Mouse (Mus musculus) midbrain, embryonic 13.5 days (tissue): ENCODE results near the gene Nmrk1. TPM values are rescaled to one million over a fixed set of nuclear protein-coding genes. Genes with fewer than 3 reads are reported as not detected.
A peak's percentile ranks its signal among the peaks of the same experiment; 100 is the strongest.
"Not testable (repeated sequence)": the region's sequence is repeated elsewhere in the genome, so short reads cannot be mapped to it uniquely, and the experiment has no call there.

Source experiments
- ATAC-seq: fragments of 200-750 bp; cut with Nextera tagmentation; 2 replicates; pipeline ENCODE4 v1.8.0; 2017; ENCODE audit warnings: mild to moderate bottlenecking, moderate TSS enrichment, moderate library complexity
- H3K27ac ChIP-seq: fragments of 300-500 bp; sonication (generic); 2 replicates; pipeline ENCODE4 v1.5.1; 2015; ENCODE audit warnings: inconsistent platforms, mild to moderate bottlenecking, moderate library complexity
- H3K27me3 ChIP-seq: fragments of 300-500 bp; sonication (generic); 2 replicates; pipeline ENCODE4 v1.6.1; 2015; ENCODE audit warnings: mild to moderate bottlenecking, inconsistent platforms
- H3K36me3 ChIP-seq: fragments of 300-500 bp; sonication (generic); 2 replicates; pipeline ENCODE4 v1.6.1; 2015; ENCODE audit warnings: mild to moderate bottlenecking, inconsistent platforms
- H3K4me1 ChIP-seq: fragments of 300-500 bp; sonication (generic); replicated peaks from 2 replicates; pipeline ENCODE4 v1.6.1; 2015; ENCODE audit warnings: inconsistent platforms
- H3K4me2 ChIP-seq: fragments of 300-500 bp; sonication (generic); replicated peaks from 2 replicates; pipeline ENCODE4 v1.6.1; 2015; ENCODE audit warnings: moderate library complexity, mild to moderate bottlenecking, inconsistent platforms
- H3K4me3 ChIP-seq: fragments of 300-500 bp; sonication (generic); replicated peaks from 2 replicates; pipeline ENCODE4 v1.5.1; 2015; ENCODE audit warnings: mild to moderate bottlenecking, inconsistent platforms
- H3K9ac ChIP-seq: fragments of 300-500 bp; sonication (generic); replicated peaks from 2 replicates; pipeline ENCODE4 v1.6.1; 2015; ENCODE audit warnings: mild to moderate bottlenecking, inconsistent platforms
- H3K9me3 ChIP-seq: fragments of 300-500 bp; sonication (generic); 2 replicates; pipeline ENCODE4 v1.6.1; 2016; ENCODE audit warnings: mild to moderate bottlenecking, inconsistent platforms
- WGBS: fragments of 180-500 bp; shearing (Covaris S2); methylation state at CpG from one replicate; pipeline ENCODE4 v1.1.7; 2015; 5-methylcytosine and 5-hydroxymethylcytosine counted together
- polyA plus RNA-seq: library from polyadenylated mRNA; unstranded; fragments of >200 nt; fragmentation: Nextera tagmentation; extraction: Ambion mirVana; gene quantifications from 2 replicates; pipeline ENCODE4 v1.2.1, GENCODE M21; 2015

Gene Nmrk1
- 5.0 and 5.6 TPM in 2 replicates for polyA plus RNA-seq

DNA sequence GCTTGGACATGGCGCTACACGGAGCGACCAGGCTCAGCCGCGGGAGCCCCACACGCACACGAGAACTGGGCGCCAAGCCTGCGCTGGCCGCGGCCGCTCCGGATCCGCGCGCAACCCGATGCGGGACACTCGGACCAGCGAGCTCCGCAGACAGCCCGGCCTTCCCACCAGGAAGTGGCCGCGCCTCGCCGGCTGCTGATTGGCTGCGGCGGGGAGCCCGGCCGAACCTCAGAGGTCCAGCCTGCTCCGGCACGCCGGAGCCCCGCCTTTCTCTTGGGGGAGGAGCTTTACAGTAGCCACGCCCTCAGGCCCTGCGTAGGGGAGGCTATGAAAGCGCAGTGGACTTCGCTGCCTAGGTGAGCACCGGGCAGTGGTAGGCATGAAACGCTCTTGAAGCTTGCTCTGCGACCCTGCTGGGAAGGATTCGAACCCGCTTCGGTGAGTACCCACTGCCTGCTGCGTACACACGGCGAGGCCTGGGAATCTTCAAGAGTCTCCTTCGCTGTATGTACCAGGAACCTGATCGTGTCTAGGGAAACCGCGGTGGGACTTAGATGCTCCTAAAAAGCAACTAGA lies at the start of gene Nmrk1, which contains the start of gene Ostf1:
TSS of gene Nmrk1 (plus strand) at position 307 of the 576 bp plus-strand sequence.
TSS of gene Ostf1 (minus strand) at position 180 of the 576 bp plus-strand sequence.
- no peaks in the 10 kb centered on the region for H3K9me3 ChIP-seq
- ATAC-seq: peak; percentile 99
- H3K27ac ChIP-seq: peak within 1 kb of the TSS; percentile 47
- H3K36me3 ChIP-seq: no peaks in the 10 kb centered on the region
- H3K4me2 ChIP-seq: peak within 1 kb of the TSS; percentile 94
- peaks cover 10% of the 10 kb centered on the region; the same call in 1 of the 2 replicates for H3K27me3 ChIP-seq
- peaks cover 9% of the 10 kb centered on the region for H3K4me1 ChIP-seq
- H3K4me3 ChIP-seq: peak within 1 kb of the TSS; percentile 82
- under 1% methylated on average over 51 of the region's 51 CpGs for WGBS
- peak within 1 kb of the TSS; percentile 77 for H3K9ac ChIP-seq

GRCm38 (mm10) chr19:18582226-18582625 lies 49.5 kb upstream of the Nmrk1 start:
- Histone ChIP-seq H3K4me2 (no peak overlapping the region), H3K36me3 (no peaks in the 10 kb centered on the region), H3K27ac (no peak overlapping the region), H3K9ac (no peak overlapping the region), H3K4me1 (peaks cover 8% of the 10 kb centered on the region; the same call in 1 of the 2 replicates), H3K4me3 (no peak overlapping the region), H3K27me3 (no peaks in the 10 kb centered on the region), H3K9me3 (no peaks in the 10 kb centered on the region)
- ATAC-seq: no peak
- WGBS: 95% methylated on average over 9 of the region's 9 CpGs

GRCm38 (mm10) chr19:18582887-18583286 lies 48.9 kb upstream of the Nmrk1 start:
- Histone ChIP-seq H3K36me3 (no peaks in the 10 kb centered on the region), H3K4me3 (no peak overlapping the region), H3K9me3 (no peaks in the 10 kb centered on the region), H3K27me3 (no peaks in the 10 kb centered on the region), H3K4me1 (peaks cover 8% of the 10 kb centered on the region; the same call in 1 of the 2 replicates), H3K9ac (no peak overlapping the region), H3K27ac (no peak overlapping the region), H3K4me2 (no peak overlapping the region)
- ATAC-seq: no peak
- 92% methylated on average over 6 of the region's 6 CpGs for WGBS

- ATAC-seq: no peak
- no peak overlapping the region for H3K4me3 ChIP-seq
- H3K9ac ChIP-seq: no peak overlapping the region
- WGBS: 89% methylated on average over 4 of the region's 4 CpGs
- no peaks in the 10 kb centered on the region for H3K9me3 ChIP-seq
- H3K27ac ChIP-seq: no peak overlapping the region
- H3K4me1 ChIP-seq: peaks cover 4% of the 10 kb centered on the region; the same call in 1 of the 2 replicates
- no peak overlapping the region for H3K4me2 ChIP-seq
- H3K27me3 ChIP-seq: no peaks in the 10 kb centered on the region
- no peaks in the 10 kb centered on the region for H3K36me3 ChIP-seq
Measured at GRCm38 (mm10) chr19:18583706-18584105, 48.0 kb upstream of the Nmrk1 start.

- no peak for ATAC-seq
- Histone ChIP-seq H3K27ac (no peak overlapping the region), H3K4me2 (no peak overlapping the region), H3K4me3 (no peak overlapping the region), H3K36me3 (no peaks in the 10 kb centered on the region), H3K27me3 (no peaks in the 10 kb centered on the region), H3K4me1 (no peaks in the 10 kb centered on the region), H3K9me3 (no peaks in the 10 kb centered on the region), H3K9ac (no peak overlapping the region)
- 96% methylated on average over 7 of the region's 7 CpGs for WGBS
Measured at GRCm38 (mm10) chr19:18584621-18585020, 47.1 kb upstream of the Nmrk1 start.

GRCm38 (mm10) chr19:18587118-18587517 lies 44.6 kb upstream of the Nmrk1 start:
- H3K27me3 ChIP-seq: no peaks in the 10 kb centered on the region
- no peak overlapping the region for H3K4me3 ChIP-seq
- WGBS: 91% methylated on average over 9 of the region's 9 CpGs
- no peaks in the 10 kb centered on the region for H3K9me3 ChIP-seq
- no peaks in the 10 kb centered on the region for H3K36me3 ChIP-seq
- H3K4me2 ChIP-seq: no peak overlapping the region
- no peak overlapping the region for H3K9ac ChIP-seq
- H3K27ac ChIP-seq: no peak overlapping the region
- ATAC-seq: no peak
- peaks cover 22% of the 10 kb centered on the region for H3K4me1 ChIP-seq

GRCm38 (mm10) chr19:18588243-18588642 lies 43.5 kb upstream of the Nmrk1 start:
- H3K4me2 ChIP-seq: no peak overlapping the region
- no peak overlapping the region for H3K4me3 ChIP-seq
- no peak for ATAC-seq
- H3K27ac ChIP-seq: no peak overlapping the region
- peaks cover 22% of the 10 kb centered on the region for H3K4me1 ChIP-seq
- no peaks in the 10 kb centered on the region for H3K9me3 ChIP-seq
- H3K9ac ChIP-seq: no peak overlapping the region
- no peaks in the 10 kb centered on the region for H3K36me3 ChIP-seq
- 88% methylated on average over 1 of the region's 1 CpGs for WGBS
- H3K27me3 ChIP-seq: no peaks in the 10 kb centered on the region

DNA sequence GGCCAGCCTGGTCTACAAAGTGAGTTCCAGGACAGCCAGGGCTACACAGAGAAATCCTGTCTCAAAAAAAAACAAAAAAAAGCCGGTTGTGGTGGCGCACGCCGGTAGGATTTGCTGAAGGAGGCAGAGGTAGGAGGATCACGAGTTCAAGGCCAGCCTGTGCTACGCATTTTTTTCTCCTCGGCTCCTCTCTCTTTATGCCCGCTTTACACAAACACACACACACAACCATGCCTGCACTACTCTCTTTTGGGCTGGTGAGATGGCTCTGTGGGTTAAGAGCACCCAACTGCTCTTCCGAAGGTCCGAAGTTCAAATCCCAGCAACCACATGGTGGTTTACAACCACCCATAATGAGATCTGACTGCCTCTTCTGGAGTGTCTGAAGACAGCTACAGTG lies 42.9 kb upstream of the Nmrk1 start:
- not testable (repeated sequence) for H3K9me3 ChIP-seq, ATAC-seq, H3K27ac ChIP-seq, H3K4me3 ChIP-seq, H3K27me3 ChIP-seq, H3K36me3 ChIP-seq, H3K9ac ChIP-seq, H3K4me2 ChIP-seq
- 96% methylated on average over 10 of the region's 10 CpGs for whole genome bisulfite sequencing
- H3K4me1 ChIP-seq: peaks cover 22% of the 10 kb centered on the region

DNA sequence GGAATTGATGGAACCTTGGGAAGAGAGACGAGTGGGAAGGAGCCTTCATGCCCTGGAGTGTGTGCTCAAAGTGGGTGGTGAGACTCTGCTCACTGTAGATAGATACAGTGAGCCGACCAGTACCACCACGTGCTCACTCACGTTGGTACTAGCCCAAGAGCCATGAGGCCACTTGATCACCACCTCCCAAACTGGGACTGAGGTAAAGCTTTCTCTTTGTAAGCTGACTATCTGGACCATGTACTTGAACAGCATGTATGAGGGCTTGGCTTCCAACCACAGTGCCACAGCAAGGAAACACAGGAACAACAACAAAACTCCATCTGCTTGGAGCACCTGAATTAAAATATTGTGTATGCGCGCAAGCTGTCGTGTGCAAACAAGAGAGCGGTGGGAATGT lies 42.5 kb upstream of the Nmrk1 start:
- Histone ChIP-seq H3K9me3 (no peaks in the 10 kb centered on the region), H3K9ac (no peak overlapping the region), H3K4me2 (no peak overlapping the region), H3K27ac (no peak overlapping the region), H3K27me3 (no peaks in the 10 kb centered on the region), H3K4me3 (no peak overlapping the region), H3K36me3 (no peaks in the 10 kb centered on the region), H3K4me1 (peaks cover 22% of the 10 kb centered on the region)
- no peak for ATAC-seq
- 91% methylated on average over 8 of the region's 8 CpGs for WGBS

DNA sequence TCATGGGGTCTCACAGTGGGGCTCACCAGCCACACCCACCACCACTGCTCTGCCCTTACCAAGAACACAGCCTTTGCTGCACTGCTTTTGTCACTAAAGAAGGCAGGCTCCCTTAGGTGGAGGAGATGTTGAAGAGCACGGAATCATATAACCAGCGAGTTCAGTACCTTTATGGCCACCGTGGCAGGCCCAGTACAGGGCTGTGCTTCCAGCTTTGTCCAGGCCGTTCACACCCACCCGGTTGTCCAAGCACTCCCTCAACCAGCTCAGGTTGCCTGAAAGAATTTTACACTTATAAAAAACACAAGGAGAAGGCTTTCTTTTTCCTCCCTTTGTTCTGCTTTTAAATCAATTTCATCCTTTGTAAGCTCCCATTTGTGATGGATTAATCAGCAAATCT lies 41.5 kb upstream of the Nmrk1 start:
- H3K9me3 ChIP-seq: no peaks in the 10 kb centered on the region
- H3K27ac ChIP-seq: no peak overlapping the region
- H3K9ac ChIP-seq: no peak overlapping the region
- H3K4me2 ChIP-seq: no peak overlapping the region
- 43% methylated on average over 5 of the region's 5 CpGs for WGBS
- H3K4me3 ChIP-seq: no peak overlapping the region
- H3K4me1 ChIP-seq: peaks cover 22% of the 10 kb centered on the region
- 0 out of 2 replicates have a peak, but pooled peaks have one; percentile 21 for ATAC-seq
- no peaks in the 10 kb centered on the region for H3K36me3 ChIP-seq
- no peaks in the 10 kb centered on the region for H3K27me3 ChIP-seq

- H3K9ac ChIP-seq: no peak overlapping the region
- no peak for ATAC-seq
- H3K9me3 ChIP-seq: no peaks in the 10 kb centered on the region
- H3K27me3 ChIP-seq: no peaks in the 10 kb centered on the region
- H3K4me1 ChIP-seq: peaks cover 22% of the 10 kb centered on the region
- 42% methylated on average over 5 of the region's 5 CpGs for WGBS
- H3K4me2 ChIP-seq: no peak overlapping the region
- no peak overlapping the region for H3K4me3 ChIP-seq
- no peak overlapping the region for H3K27ac ChIP-seq
- no peaks in the 10 kb centered on the region for H3K36me3 ChIP-seq
Measured at GRCm38 (mm10) chr19:18590942-18591354, 40.8 kb upstream of the Nmrk1 start.

DNA sequence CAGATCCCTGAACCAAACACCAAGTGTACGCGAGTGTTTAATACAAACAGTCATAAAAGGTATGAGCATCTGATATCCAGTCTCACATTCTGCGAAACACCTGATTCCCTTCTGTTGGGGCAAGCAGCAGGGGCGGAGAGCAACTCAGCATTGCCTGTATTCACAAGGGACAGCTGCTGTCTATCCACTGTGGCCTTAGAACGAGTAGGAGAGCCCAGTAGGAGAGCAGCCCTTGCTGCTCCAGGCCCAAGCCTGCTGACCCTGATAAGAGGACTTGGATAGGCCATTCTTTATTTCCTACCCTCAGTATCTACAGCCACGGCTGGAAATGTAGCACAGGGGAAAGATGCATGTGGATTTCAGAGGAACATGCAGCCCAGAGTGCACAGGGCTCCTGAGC lies 38.8 kb upstream of the Nmrk1 start:
- WGBS: 78% methylated on average over 6 of the region's 6 CpGs
- H3K27me3 ChIP-seq: no peaks in the 10 kb centered on the region
- H3K9me3 ChIP-seq: no peaks in the 10 kb centered on the region
- peaks cover 22% of the 10 kb centered on the region for H3K4me1 ChIP-seq
- no peak overlapping the region for H3K27ac ChIP-seq
- ATAC-seq: no peak
- no peak overlapping the region for H3K4me3 ChIP-seq
- no peak overlapping the region for H3K9ac ChIP-seq
- no peaks in the 10 kb centered on the region for H3K36me3 ChIP-seq
- H3K4me2 ChIP-seq: no peak overlapping the region

DNA sequence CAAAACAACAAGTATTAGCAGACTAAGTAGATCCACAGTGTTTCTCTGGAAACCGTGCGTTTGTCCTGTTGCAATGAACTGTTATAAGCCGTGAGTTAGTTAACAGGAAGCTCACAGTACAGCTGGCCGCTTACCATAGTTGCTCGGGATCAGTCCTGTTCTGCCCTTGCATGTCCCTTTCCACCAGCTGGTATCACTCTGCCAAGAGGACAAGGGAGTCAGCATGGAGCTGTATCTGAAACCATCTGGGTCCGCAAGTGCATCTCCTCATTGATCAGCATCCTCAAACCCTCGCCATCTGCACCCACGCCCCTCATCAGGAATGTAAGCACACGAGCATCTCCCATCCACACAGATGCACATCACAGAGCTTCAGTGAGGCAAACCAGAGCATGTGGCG lies 38.0 kb upstream of the Nmrk1 start:
- Histone ChIP-seq H3K4me1 (peaks cover 22% of the 10 kb centered on the region), H3K36me3 (no peaks in the 10 kb centered on the region), H3K4me2 (no peak overlapping the region), H3K27ac (no peak overlapping the region), H3K9me3 (no peaks in the 10 kb centered on the region), H3K9ac (no peak overlapping the region), H3K4me3 (no peak overlapping the region), H3K27me3 (no peaks in the 10 kb centered on the region)
- ATAC-seq: no peak
- 82% methylated on average over 10 of the region's 10 CpGs for WGBS
